Mouse (Mus musculus) neural tube, embryonic 12.5 days (tissue): ENCODE data around the gene Lats2. TPM values are rescaled to one million over a fixed set of nuclear protein-coding genes. Genes with fewer than 3 reads are reported as not detected.

Experiments used
- ATAC-seq: fragments of 200-750 bp; cut with Nextera tagmentation; 2 replicates; pipeline ENCODE4 v1.8.0; 2017; ENCODE audit warnings: low read depth, mild to moderate bottlenecking, moderate TSS enrichment, moderate library complexity; ENCODE audit not compliant: low FRiP score
- H3K27ac ChIP-seq: fragments of 300-500 bp; sonication (generic); 2 replicates; pipeline ENCODE4 v1.5.1; 2016
- H3K27me3 ChIP-seq: fragments of 300-500 bp; sonication (generic); replicated peaks from 2 replicates; pipeline ENCODE4 v1.6.1; 2016; ENCODE audit warnings: mild to moderate bottlenecking
- H3K36me3 ChIP-seq: fragments of 300-500 bp; sonication (generic); 2 replicates; pipeline ENCODE4 v1.6.1; 2016; ENCODE audit warnings: mild to moderate bottlenecking
- H3K4me1 ChIP-seq: fragments of 300-500 bp; sonication (generic); 2 replicates; pipeline ENCODE4 v1.6.1; 2016
- H3K4me2 ChIP-seq: fragments of 300-500 bp; sonication (generic); replicated peaks from 2 replicates; pipeline ENCODE4 v1.6.1; 2016; ENCODE audit warnings: mild to moderate bottlenecking
- H3K4me3 ChIP-seq: fragments of 300-500 bp; sonication (generic); 2 replicates; pipeline ENCODE4 v1.5.1; 2016
- H3K9ac ChIP-seq: fragments of 300-500 bp; sonication (generic); 2 replicates; pipeline ENCODE4 v1.6.1; 2016; ENCODE audit warnings: mild to moderate bottlenecking
- H3K9me3 ChIP-seq: fragments of 300-500 bp; sonication (generic); 2 replicates; pipeline ENCODE4 v1.6.1; 2016; ENCODE audit warnings: mild to moderate bottlenecking
- WGBS: fragments of 180-500 bp; shearing (Covaris S2); methylation state at CpG from one replicate; pipeline ENCODE4 v1.1.7; 2016; 5-methylcytosine and 5-hydroxymethylcytosine counted together
- polyA plus RNA-seq: library from polyadenylated mRNA; unstranded; fragments of >200 nt; fragmentation: Nextera tagmentation; extraction: Ambion mirVana; gene quantifications from 2 replicates; pipeline ENCODE4 v1.2.1, GENCODE M21; 2016

Gene Lats2
- polyA plus RNA-seq, 1 experiment from 2014 or later = 20.6 TPM

GRCm38 (mm10) chr14:57707100-57707893 lies 50.9 kb downstream of the Lats2 start:
- Histone ChIP-seq H3K27me3 (no peaks in the 10 kb centered on the region), H3K4me3 (no peak overlapping the region), H3K27ac (peak overlapping the region; percentile 29), H3K4me2 (no peak overlapping the region), H3K9ac (peak overlapping the region; percentile 21; the same call in 1 of the 2 replicates), H3K36me3 (no peaks in the 10 kb centered on the region), H3K9me3 (no peaks in the 10 kb centered on the region), H3K4me1 (peaks cover 16% of the 10 kb centered on the region)
- 47% methylated on average over 18 of the region's 18 CpGs for WGBS
- no peak for ATAC-seq

DNA sequence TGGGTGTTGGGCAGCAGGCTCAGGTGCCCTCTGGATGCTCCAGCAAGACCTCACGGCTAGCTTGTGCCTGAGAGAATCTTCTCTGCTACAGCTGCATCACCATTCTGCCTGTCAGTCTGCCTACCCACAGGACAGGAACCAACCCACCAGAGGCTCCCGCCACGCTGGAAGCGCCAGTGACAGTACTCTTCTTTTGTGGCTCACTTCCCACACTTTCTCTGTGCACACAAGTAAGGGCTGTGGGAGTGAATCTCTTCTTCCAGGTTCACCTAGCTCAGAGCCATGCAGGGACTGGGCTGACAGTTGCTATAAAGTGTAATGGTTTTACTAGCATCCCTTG lies 51.5 kb downstream of the Lats2 start:
- no peak for ATAC-seq

DNA sequence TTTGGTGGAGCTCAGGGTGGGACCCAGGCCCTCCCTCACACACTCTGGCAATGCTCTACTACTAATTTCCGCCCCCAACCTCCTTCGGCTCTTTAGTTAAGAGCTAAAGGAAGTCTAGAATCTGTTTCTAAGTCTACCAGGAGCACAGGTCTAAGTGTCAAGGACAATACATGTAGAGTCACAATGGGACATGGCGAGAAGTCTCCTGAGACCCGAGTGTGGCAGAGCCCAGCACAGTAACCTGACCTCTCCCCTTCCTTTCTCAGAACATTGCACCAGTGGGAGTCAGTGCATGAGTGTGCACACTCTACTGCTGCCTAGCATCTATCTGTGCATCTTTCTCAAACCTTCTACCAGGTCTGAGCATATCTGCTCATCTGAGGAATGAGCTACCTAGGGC lies 52.4 kb downstream of the Lats2 start:
- 90% methylated on average over 4 of the region's 4 CpGs for WGBS
- Histone ChIP-seq H3K4me3 (no peak overlapping the region), H3K9me3 (no peaks in the 10 kb centered on the region), H3K4me2 (no peak overlapping the region), H3K9ac (no peak overlapping the region), H3K27ac (no peak overlapping the region), H3K27me3 (no peaks in the 10 kb centered on the region), H3K36me3 (no peaks in the 10 kb centered on the region), H3K4me1 (peaks cover 18% of the 10 kb centered on the region)
- no peak for ATAC-seq

More for the DNA sequence above, 51.5 kb downstream of the Lats2 start:
- Histone ChIP-seq H3K4me1 (peaks cover 18% of the 10 kb centered on the region), H3K4me2 (no peak overlapping the region), H3K36me3 (no peaks in the 10 kb centered on the region), H3K27ac (no peak overlapping the region), H3K9ac (no peak overlapping the region), H3K4me3 (no peak overlapping the region), H3K9me3 (no peaks in the 10 kb centered on the region), H3K27me3 (no peaks in the 10 kb centered on the region)
- 90% methylated on average over 4 of the region's 4 CpGs for WGBS

DNA sequence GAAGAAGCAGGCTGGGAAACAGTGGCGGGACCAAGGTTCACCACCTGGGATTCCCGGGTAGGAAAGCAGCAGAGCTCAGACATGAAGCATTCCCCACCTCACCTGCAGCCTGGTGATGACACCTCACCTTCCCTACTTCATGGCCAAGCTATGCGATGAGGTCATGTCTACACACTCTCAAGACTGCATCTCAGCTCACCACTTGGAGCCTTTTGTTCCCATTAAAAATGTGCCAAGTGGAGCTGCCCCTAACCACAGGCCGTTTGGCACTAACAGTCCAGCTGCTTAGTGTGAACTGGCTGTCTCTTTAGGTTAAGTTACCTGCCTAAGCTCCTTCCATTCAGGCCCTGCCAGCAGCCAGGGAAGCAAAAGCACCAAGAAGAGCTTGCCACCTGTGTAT lies 53.1 kb downstream of the Lats2 start:
- no peaks in the 10 kb centered on the region for H3K9me3 ChIP-seq
- H3K4me3 ChIP-seq = no peak overlapping the region
- 82% methylated on average over 4 of the region's 4 CpGs for WGBS
- H3K27me3 ChIP-seq = no peaks in the 10 kb centered on the region
- H3K4me2 ChIP-seq = no peak overlapping the region
- H3K4me1 ChIP-seq = peaks cover 18% of the 10 kb centered on the region
- H3K27ac ChIP-seq = no peak overlapping the region
- no peak overlapping the region for H3K9ac ChIP-seq
- ATAC-seq = no peak
- peaks cover 5% of the 10 kb centered on the region for H3K36me3 ChIP-seq

DNA sequence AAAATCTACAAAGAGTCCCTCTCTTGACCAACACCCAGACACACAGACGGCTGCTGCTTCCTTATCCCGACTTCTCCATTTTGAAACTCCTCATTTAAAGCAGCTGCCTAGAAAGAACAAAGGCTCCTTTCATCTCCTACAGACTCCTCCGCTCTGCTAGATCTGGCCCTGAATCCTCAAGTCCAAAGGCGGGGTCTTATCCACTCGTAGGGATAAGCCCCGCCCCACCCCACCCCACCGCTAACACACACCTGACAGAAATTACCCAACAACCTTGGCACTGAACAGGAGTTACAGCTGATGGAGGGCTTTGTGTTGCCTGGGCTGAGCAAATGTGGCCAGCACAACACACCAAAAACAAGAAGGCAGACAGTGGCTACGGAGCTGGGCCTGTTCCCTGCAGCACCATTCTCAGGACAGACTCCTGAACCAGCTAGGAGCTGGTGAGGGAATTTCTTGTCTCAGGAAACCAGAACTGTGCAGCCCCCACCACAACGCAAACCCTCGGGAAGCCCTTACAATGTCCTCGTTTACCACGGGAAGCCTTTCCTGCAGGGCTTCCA lies 56.2 kb downstream of the Lats2 start:
- Histone ChIP-seq H3K36me3 (peaks cover 24% of the 10 kb centered on the region), H3K9me3 (no peaks in the 10 kb centered on the region), H3K27ac (no peak overlapping the region), H3K4me2 (no peak overlapping the region), H3K9ac (no peak overlapping the region), H3K4me1 (peaks cover 3% of the 10 kb centered on the region; the same call in 1 of the 2 replicates), H3K27me3 (no peaks in the 10 kb centered on the region), H3K4me3 (no peak overlapping the region)
- peak; percentile 49; the same call in 1 of the 2 replicates for ATAC-seq
- 51% methylated on average over 12 of the region's 12 CpGs for WGBS

- Histone ChIP-seq H3K4me1 (peaks cover 3% of the 10 kb centered on the region; the same call in 1 of the 2 replicates), H3K36me3 (peaks cover 45% of the 10 kb centered on the region), H3K4me2 (no peak overlapping the region), H3K9me3 (no peaks in the 10 kb centered on the region), H3K27me3 (no peaks in the 10 kb centered on the region), H3K9ac (no peak overlapping the region), H3K27ac (no peak overlapping the region), H3K4me3 (no peak overlapping the region)
- WGBS = 95% methylated on average over 33 of the region's 33 CpGs
- ATAC-seq = no peak
Measured at GRCm38 (mm10) chr14:57699461-57699970, 58.7 kb downstream of the Lats2 start.

DNA sequence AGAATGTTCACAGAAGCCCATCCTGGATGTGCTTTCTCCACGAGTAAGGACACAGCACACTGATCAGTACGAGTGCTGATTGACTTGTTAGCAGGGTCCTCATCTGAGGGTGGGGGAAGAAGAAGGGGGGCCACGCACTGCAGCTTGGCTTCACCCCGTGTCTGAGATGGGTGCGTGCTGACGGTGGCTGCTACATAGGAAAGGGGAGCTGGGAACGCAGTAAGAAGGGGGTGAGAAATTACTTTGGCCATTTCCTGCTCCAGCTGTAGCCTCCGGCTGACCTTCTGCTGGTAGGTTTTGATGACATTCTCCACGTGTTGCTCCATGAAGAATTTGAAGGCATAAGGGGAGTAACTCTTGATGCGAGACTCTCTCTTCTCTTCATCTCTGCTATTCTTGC lies 59.2 kb downstream of the Lats2 start:
- H3K4me2 ChIP-seq = no peak overlapping the region
- peaks cover 50% of the 10 kb centered on the region for H3K36me3 ChIP-seq
- H3K27ac ChIP-seq = no peak overlapping the region
- no peaks in the 10 kb centered on the region for H3K27me3 ChIP-seq
- H3K9ac ChIP-seq = no peak overlapping the region
- H3K4me3 ChIP-seq = no peak overlapping the region
- 90% methylated on average over 10 of the region's 10 CpGs for WGBS
- peaks cover 3% of the 10 kb centered on the region; the same call in 1 of the 2 replicates for H3K4me1 ChIP-seq
- no peak for ATAC-seq
- no peaks in the 10 kb centered on the region for H3K9me3 ChIP-seq

- H3K4me2 ChIP-seq = no peak overlapping the region
- no peak overlapping the region for H3K9ac ChIP-seq
- no peaks in the 10 kb centered on the region for H3K4me1 ChIP-seq
- WGBS = 94% methylated on average over 15 of the region's 15 CpGs
- no peaks in the 10 kb centered on the region for H3K27me3 ChIP-seq
- no peak overlapping the region for H3K27ac ChIP-seq
- no peak overlapping the region for H3K4me3 ChIP-seq
- H3K36me3 ChIP-seq = peaks cover 70% of the 10 kb centered on the region
- ATAC-seq = no peak
- no peaks in the 10 kb centered on the region for H3K9me3 ChIP-seq
Measured at GRCm38 (mm10) chr14:57696066-57696465, 62.1 kb downstream of the Lats2 start.

- Histone ChIP-seq H3K4me1 (no peaks in the 10 kb centered on the region), H3K4me3 (no peak overlapping the region), H3K9ac (no peak overlapping the region), H3K9me3 (no peaks in the 10 kb centered on the region), H3K36me3 (peaks cover 75% of the 10 kb centered on the region), H3K4me2 (no peak overlapping the region), H3K27ac (no peak overlapping the region), H3K27me3 (no peaks in the 10 kb centered on the region)
- no peak for ATAC-seq
- 91% methylated on average over 8 of the region's 8 CpGs for WGBS
Measured at GRCm38 (mm10) chr14:57695550-57695949, 62.6 kb downstream of the Lats2 start.

DNA sequence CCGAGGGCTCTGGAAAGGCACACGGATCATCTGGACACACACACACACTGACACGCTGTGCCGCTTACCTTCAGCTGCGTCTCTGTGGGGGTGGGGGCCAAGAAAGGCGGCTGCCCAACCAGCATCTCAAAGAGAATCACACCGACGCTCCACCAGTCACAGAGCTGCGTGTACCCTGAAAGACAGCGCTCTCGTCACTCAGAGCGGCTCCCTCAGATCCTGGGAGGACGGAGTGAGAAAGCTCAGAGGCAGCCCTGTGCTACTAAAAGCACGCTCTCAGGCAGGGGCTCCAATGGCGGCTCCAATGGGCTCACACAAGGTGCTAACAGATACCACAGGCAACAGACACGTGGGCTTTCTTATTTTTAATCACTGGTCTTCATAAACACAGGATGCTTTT lies 63.9 kb downstream of the Lats2 start:
- Histone ChIP-seq H3K27ac (no peak overlapping the region), H3K27me3 (no peaks in the 10 kb centered on the region), H3K4me2 (no peak overlapping the region), H3K4me1 (no peaks in the 10 kb centered on the region), H3K4me3 (no peak overlapping the region), H3K9me3 (no peaks in the 10 kb centered on the region), H3K36me3 (peaks cover 63% of the 10 kb centered on the region), H3K9ac (no peak overlapping the region)
- no peak for ATAC-seq
- WGBS = 87% methylated on average over 16 of the region's 16 CpGs

DNA sequence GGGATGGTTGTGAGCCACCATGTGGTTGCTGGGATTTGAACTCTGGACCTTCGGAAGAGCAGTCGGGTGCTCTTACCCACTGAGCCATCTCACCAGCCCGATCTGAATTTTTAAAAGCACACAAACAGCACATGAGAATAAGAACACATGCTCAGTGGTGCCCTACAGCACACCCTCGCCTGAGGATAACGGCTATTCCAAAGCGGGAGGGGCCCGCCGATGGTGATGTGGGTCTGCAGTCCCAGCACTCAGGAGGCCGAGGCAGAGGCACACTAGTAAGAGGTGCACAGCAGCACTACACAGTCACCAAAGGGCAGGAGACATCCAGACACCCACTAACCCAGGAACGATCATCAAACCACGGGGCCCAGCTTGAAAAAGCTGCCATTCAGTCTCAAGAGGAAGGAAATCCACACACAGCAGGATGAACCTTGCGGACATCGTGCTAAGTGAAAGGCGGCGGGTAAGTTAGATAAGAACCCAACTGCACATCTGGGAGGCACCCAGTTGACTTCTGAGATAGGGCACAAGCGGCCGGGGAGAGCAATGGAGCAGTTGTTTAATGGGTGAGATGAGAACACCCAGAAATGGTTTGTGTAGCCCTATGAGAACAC lies 65.6 kb downstream of the Lats2 start:
- Histone ChIP-seq H3K9ac (no peak overlapping the region), H3K27me3 (no peaks in the 10 kb centered on the region), H3K36me3 (peaks cover 57% of the 10 kb centered on the region), H3K4me2 (no peak overlapping the region), H3K9me3 (no peaks in the 10 kb centered on the region), H3K4me1 (no peaks in the 10 kb centered on the region), H3K27ac (no peak overlapping the region), H3K4me3 (no peak overlapping the region)
- WGBS = 93% methylated on average over 17 of the region's 17 CpGs
- ATAC-seq = no peak

DNA sequence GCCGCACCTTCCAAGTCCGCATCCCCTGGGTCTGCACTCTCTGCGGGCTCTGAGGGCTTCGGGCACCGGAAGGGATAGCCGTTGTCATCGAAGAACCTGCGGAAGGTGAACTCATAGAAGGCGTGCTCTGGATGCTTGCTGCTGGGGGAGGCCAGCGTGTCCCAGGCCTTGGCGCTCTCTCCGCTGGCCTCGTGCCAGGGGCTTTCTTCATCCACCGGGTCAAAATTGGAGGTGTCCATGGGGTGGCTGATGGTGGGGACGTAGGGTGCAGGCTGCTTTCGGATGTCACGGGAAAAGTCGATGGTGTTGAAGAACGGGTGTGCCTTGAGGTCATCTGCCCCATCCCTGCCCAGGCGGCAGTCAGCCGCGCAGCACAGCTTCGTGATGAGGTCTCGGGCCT lies 66.9 kb downstream of the Lats2 start:
- no peak overlapping the region for H3K27ac ChIP-seq
- no peak for ATAC-seq
- H3K4me2 ChIP-seq = no peak overlapping the region
- no peaks in the 10 kb centered on the region for H3K9me3 ChIP-seq
- no peaks in the 10 kb centered on the region for H3K4me1 ChIP-seq
- no peak overlapping the region for H3K9ac ChIP-seq
- no peak overlapping the region for H3K4me3 ChIP-seq
- H3K27me3 ChIP-seq = no peaks in the 10 kb centered on the region
- 97% methylated on average over 24 of the region's 24 CpGs for WGBS
- H3K36me3 ChIP-seq = peaks cover 48% of the 10 kb centered on the region
